Mouse (Mus musculus): ENCODE results near the gene Ntsr2.
"Not testable (repeated sequence)": the region's sequence is repeated elsewhere in the genome, so short reads cannot be mapped to it uniquely, and the experiment has no call there.

The Ntsr2 gene

DNA sequence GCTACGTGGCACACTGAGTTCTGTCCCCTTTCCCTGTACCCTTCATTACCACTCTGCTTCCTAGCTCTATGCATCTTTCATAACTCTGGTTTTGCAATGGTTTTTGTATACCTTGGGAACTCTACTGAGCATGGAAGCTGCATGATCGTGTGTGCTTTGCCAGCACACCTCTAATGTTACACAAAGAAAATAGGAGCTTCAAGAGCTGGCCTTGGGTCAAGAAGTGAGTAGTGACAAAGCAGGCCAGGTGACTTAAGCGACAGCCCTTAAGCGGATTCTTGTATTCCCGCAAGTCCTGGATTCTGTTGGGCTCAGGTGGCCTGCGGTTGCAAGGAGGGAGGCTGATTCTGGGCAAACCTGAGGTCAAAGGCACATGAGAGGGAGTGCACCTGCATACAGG lies 4.9 kb upstream of the Ntsr2 start:
- DNase-seq (ENCODE audit: low read depth, low spot score), result no peak

DNA sequence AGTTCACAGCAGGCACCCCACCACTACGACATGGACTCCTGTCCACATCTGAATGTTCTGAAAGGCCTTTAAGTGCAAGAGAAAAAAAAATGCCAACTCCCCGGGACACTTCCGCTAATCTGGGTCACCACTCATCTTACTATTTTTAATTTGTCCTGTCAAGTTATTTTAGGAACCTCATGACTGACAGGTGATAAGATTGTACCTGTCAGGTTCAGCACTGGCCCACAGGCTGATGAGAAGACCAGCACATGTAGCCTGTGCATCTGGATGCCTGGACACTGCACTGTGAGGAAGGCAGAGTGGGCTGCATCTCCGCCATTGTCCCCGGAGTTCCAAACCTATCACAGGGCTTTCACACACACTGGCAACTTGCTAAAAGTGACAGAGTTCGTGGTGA lies 3.4 kb upstream of the Ntsr2 start:
- no peak for DNase-seq (ENCODE audit: low read depth, low spot score)

DNA sequence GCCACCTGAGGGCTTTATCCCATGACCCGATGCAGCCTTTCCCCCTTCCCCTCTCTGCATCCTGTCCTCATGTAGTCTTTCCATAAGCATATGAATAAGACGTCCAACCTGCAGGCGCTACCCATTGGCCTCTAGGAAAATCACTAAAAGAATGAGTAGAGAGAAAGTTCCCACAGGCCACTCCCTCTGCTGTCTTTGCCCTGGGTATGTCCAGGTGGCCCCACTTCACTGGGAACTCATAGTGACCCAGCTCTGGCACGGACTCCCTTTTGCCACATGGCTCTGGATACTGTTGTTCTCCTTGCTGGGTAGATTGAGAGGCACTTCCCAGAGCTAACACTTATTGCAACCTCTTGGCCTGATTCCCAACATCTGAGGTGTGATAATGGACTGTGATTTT lies 2.4 kb downstream of the Ntsr2 start:
- no peak for DNase-seq (ENCODE audit: low read depth, low spot score)

DNA sequence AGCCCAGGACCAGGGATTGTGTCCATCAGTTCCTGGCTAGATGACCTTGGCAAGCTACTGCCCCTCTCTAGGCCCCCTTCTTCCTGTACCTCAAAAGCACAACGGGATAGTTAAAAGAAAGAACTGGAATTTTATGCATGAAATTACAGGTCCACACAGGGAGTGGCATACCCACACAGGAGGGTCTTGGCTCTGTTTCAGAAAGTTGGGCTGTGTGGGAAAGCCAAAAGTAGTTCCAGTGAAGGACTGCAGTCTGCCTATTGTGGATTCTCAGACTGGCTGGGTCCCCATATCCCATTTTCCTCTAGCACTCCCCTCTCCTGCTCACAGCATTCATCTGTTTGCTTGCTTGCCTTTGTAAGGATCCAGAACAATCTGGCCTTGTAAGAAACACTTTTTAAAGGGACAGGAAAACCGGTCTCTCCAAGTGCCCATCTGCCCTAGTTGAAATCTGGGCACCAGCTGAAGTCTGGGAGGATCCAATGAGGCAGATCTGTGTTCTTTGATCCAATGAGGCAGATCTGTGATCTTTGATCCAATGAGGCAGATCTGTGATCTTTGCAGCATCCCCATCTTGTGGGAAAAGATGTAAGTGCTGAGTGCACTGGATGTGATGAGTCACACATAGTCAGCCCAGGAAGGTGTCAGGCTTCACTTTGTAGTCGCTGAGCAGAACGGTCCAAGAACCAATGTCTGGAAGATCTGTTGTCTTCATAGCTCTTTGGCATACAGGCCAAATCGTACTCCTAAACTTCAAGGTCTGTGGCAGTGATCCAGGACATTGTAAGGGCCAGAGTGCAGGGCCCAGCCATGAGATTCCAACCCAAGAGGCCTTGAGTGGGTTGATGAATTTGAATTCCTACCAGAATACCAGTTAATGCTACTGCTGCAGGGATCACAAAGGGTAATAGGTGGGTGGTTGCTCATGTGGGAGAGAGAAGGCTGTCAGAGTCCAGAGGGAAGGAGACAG lies 4.0 kb downstream of the Ntsr2 start:
- DNase-seq (ENCODE audit: low read depth, low spot score), result no peak

DNA sequence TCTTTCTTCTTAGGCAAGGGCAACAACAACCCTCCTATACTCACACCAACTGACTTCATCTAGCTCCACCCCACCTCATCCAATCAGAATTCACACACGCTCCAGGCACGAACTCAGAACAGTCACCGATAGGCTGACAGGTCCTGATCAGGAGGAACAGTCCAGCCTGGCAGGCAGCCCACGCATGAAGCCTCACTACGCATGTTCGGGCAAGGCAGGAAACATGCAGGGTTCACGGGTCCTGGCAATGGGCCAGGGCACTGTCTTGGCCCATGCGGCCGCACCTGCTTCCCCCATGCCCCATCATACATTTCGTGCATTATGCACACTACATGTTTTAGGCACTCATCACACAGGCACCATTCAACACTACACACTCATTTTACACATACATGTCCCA lies 8.3 kb downstream of the Ntsr2 start:
- no peak for DNase-seq (ENCODE audit: low read depth, low spot score)

DNA sequence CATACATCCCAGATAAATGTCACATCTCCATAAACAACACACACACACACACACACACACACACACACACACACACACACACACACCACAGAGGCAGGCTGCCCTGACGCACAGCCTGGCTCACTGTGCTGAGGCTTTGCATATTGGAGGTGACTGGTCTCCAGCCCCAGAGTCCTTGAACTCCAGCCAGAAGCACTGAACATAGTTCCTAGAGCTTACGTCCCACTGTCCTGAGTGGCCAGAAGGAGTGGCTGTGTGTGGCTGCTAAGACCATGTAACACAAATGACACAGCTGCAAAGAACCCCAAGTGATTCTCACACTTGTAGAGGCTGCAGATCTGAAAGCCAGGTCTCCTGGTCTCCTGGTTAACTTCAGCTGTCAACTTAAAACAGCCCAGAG lies 8.8 kb downstream of the Ntsr2 start:
- DNase-seq (ENCODE audit: low read depth, low spot score), result no peak

DNA sequence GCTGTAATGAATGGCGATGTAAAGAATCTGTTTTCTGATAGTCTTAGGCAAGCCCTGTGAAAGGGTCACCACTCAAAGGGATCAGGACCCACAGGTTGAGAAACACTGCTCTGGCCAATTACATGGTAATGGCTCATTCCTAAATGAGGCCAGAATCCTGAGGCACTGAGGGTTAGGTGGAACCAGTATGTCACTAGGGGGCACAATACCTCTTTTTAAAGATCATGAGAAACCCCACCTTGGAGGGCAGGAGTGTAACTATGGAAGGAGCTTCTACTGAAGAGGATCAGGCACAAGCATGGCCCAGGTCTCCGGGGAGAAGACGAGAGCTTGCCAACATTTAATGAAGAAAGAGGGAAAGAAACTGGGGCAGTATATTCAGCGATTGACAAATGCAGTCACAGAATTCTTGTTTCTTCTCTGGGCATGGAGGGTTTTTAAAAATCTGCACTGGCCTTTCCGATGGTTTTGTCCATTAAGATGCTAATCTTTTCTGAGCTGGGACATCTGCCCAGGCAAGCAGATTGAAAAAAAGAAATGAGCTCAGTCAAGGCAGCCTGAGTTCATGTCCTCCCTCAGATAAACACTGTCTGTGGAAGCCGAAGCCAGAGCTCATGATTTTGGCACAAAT lies 9.9 kb downstream of the Ntsr2 start:
- no peak for DNase-seq (ENCODE audit: low read depth, low spot score)

DNA sequence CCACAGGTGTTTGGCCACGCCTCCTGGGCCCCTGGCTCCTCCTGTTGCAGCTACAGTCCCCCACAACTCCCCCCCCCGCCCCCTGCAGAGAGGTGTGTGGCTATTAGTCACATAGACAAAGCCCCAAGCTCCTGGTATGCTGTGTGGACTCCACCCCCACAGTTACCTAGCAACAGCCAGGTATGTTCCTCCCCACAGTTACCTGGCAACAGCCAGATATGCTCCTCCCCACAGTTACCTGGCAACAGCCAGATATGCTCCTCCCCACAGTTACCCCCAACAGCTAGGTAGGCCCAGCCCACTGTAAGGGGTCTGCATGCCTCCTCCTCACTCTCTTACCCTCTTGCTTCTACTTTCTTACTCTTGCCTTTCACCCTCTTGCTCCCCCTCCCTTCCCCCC lies 11.8 kb downstream of the Ntsr2 start:
- DNase-seq (ENCODE audit: low read depth, low spot score), result no peak

DNA sequence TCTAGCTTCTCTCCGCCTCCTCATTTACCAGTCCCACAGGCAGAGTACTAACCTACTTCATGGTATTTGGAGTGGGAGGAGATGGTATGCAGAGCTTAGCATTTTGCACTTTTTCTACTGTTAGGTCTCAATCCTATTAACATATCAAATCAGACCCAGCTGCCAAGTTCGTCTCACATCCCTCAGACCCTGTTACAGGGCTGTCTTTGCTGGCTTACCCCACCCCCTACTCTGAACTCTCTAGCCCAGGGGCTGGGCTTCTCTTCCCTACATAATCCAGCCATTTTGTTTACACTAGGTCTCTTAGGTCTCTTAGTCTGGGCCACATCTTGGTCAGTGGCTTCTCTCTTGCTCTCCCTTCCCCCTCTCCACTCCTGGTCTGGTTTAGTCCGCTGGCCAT lies 16.0 kb downstream of the Ntsr2 start:
- no peak for DNase-seq (ENCODE audit: low read depth, low spot score)

DNA sequence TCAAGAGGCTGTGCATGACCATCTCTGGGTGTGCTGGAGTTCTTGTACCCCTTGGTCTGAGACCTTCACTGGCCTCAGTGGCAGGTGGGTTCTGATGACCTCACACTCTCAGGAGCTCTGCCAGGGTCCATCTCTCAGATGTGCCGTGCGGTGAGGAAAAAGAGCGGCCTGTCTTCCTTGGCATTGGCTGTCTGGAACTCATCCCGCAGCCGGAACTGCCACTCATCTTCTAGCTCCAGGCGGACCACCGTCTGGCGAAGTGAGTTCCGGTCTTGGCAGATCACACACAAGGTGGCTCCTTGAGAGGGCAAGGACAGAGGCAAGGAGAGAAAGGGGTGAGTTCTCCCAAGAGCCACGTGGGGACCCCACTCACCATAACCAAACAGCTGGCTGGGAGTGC lies 19.1 kb downstream of the Ntsr2 start:
- no peak for DNase-seq (ENCODE audit: low read depth, low spot score)

DNA sequence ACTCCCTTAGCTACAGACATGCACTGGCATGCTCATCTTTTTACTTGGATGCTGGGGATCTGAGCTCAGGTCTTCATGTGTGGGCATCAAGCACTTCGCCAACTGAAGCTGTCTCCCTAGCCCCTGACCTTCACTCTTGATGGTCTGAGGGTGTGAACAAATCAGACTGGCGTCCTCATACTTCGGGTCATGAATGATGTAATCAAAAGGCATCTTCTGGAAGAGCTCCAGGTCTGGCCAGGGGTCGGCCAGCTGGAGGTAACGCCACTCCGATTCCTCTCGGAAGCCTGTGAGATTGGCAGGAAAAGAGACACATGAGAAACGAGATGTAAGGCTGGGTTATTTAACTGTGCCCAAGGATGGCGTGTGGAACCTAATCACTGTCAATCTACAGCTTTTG lies 37.4 kb downstream of the Ntsr2 start:
- peak; percentile 69 for DNase-seq (ENCODE audit: low read depth, low spot score)

DNA sequence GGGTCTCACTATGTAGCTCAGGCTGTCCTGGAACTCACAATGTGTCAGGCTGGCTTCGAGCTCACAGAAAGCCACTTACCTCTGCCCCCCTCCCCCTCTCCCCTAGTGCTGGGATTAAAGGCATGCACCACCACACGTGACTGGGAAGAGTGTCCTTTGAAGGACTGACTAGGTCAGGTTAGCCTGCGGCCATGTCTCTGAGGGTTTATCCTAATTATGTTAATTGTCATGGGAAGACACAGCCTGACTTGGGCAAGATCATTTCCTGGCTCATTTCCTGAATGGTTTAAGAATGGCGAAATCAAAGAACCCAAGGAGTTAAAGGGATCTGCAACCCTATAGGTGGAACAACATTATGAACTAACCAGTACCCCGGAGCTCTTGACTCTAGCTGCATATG lies 41.6 kb downstream of the Ntsr2 start:
- DNase-seq (ENCODE audit: low read depth, low spot score), result no peak

DNA sequence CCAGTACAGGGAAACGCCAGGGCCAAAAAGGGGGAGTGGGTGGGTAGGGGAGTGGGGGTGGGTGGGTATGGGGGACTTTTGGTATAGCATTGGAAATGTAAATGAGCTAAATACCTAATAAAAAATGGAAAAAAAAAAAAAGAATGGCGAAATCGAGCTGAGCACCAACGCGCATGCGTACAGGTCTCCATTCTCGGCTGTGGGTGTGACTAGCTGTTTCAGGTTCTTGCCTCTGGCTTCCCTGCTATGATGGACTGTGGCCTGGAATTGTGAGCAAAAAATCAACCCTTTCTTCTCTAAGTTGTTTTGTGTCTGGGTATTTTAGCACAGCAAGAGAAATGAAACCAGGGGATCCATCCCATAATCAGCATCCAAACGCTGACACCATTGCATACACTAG lies 42.1 kb downstream of the Ntsr2 start:
- DNase-seq (ENCODE audit: low read depth, low spot score), result not testable (repeated sequence)

DNA sequence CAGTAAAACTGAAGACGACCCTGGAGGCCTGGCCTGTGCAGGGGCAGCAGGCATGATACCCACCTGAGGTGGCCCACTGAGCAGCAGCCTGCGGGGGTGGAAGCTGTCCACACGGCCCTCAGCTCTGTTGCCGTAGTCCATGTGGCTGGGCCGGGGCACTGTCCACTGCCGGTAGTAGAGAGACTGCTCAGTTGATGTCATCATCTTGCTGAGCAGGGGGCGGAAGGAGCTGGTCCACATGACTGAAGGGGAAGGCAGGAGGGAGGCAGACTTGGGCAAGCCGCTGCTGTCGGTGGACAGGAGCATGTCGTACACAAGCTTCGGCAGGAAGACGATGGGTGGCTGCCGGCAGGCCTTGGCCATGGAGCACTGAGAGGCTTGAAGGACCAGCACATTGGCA lies 43.0 kb downstream of the Ntsr2 start:
- no peak for DNase-seq (ENCODE audit: low read depth, low spot score)

DNA sequence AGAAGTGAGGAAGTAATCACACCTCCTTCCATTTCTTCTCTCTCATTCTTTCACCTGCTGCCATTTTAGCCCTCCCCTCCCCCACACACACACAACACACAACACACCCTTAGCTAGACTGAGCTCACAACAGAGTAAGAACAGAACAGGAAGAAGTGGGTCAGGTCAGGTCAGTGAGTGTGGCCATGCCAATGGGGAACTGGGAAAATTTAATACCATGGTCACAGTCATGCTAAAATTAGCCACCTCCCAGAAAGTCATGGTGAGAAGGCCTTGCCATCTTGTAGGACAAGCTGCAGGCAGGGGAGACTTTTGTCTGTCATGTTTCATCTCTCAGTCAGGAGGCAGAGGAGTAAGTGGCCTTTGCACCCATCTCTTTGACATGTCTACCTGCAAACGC lies 45.5 kb downstream of the Ntsr2 start:
- DNase-seq (ENCODE audit: low read depth, low spot score), result peak; percentile 86
